Mouse (Mus musculus): ENCODE results near the gene Gatb.

Gatb gene

GRCm38 (mm10) chr3:85594452-85594851, 20.5 kb downstream of the Gatb start:
- no peak for DNase-seq

- DNase-seq = no peak
Measured at GRCm38 (mm10) chr3:85599526-85599925, 25.6 kb downstream of the Gatb start.

- DNase-seq = peak; percentile 30
Measured at GRCm38 (mm10) chr3:85601841-85602305, 28.0 kb downstream of the Gatb start.

GRCm38 (mm10) chr3:85603811-85604210, 29.9 kb downstream of the Gatb start:
- DNase-seq = no peak

- DNase-seq = peak; percentile 72
Measured at GRCm38 (mm10) chr3:85606912-85607311, 33.0 kb downstream of the Gatb start.

- peak; percentile 13 for DNase-seq
Measured at GRCm38 (mm10) chr3:85607753-85608152, 33.8 kb downstream of the Gatb start.

- no peak for DNase-seq
Measured at GRCm38 (mm10) chr3:85616389-85616788, 42.5 kb downstream of the Gatb start.

- peak; percentile 10 for DNase-seq
Measured at GRCm38 (mm10) chr3:85618885-85619284, 45.0 kb downstream of the Gatb start.

GRCm38 (mm10) chr3:85619345-85619744, 45.4 kb downstream of the Gatb start:
- DNase-seq = no peak

- no peak for DNase-seq
Measured at GRCm38 (mm10) chr3:85619751-85620150, 45.8 kb downstream of the Gatb start.

- no peak for DNase-seq
Measured at GRCm38 (mm10) chr3:85629895-85630510, 56.1 kb downstream of the Gatb start.

- DNase-seq = no peak
Measured at GRCm38 (mm10) chr3:85633733-85634132, 59.8 kb downstream of the Gatb start.

GRCm38 (mm10) chr3:85634389-85635125, 60.6 kb downstream of the Gatb start:
- DNase-seq = no peak

GRCm38 (mm10) chr3:85635126-85635419, 61.2 kb downstream of the Gatb start:
- no peak for DNase-seq

GRCm38 (mm10) chr3:85635591-85635990, 61.7 kb downstream of the Gatb start:
- DNase-seq = no peak

- DNase-seq = no peak
Measured at GRCm38 (mm10) chr3:85636716-85637447, 63.0 kb downstream of the Gatb start.

- no peak for DNase-seq
Measured at GRCm38 (mm10) chr3:85641751-85642150, 67.8 kb downstream of the Gatb start.

GRCm38 (mm10) chr3:85644814-85645213, 70.9 kb downstream of the Gatb start:
- DNase-seq = no peak

- no peak for DNase-seq
Measured at GRCm38 (mm10) chr3:85645517-85646004, 71.6 kb downstream of the Gatb start.

- no peak for DNase-seq
Measured at GRCm38 (mm10) chr3:85649176-85649575, 75.3 kb downstream of the Gatb start.

- DNase-seq = no peak
Measured at GRCm38 (mm10) chr3:85652727-85653665, 79.1 kb downstream of the Gatb start.

GRCm38 (mm10) chr3:85655538-85655937, 81.6 kb downstream of the Gatb start:
- DNase-seq = no peak

GRCm38 (mm10) chr3:85659681-85660080, 85.8 kb downstream of the Gatb start:
- DNase-seq = no peak
